Mouse (Mus musculus): ENCODE results near the gene Pltp. TPM values are rescaled to one million over a fixed set of nuclear protein-coding genes. Genes with fewer than 3 reads are reported as not detected.

The Pltp gene
- total and polyA plus RNA-seq, 3 experiments = 5.2 to 17.1 TPM; not detected in 1

- no peaks in the 10 kb centered on the region for H3K9me3 ChIP-seq (replicated peaks; ENCODE audit: insufficient read depth, low read length)
- H3K79me2 ChIP-seq (ENCODE audit: control insufficient read depth, insufficient read depth, low read length, poor library complexity) = peaks cover 25% of the 10 kb centered on the region
- peak overlapping the region; percentile 77 to 87 for H3K4me3 ChIP-seq (ENCODE audit: control insufficient read depth in 1 of 2, insufficient read depth in 1 of 2, low read depth in 2 of 2, low read length in 2 of 2)
- DNase-seq (ENCODE audit: low read depth, low spot score) = peak; percentile 97
- H3K27me3 ChIP-seq (ENCODE audit: control insufficient read depth in 1 of 2, insufficient read depth in 2 of 2, low read length in 2 of 2) = no peaks in the 10 kb centered on the region
- peaks cover 0 to 20% of the 10 kb centered on the region in 2 experiments; a peak in 3 of 4 replicates for H3K4me1 ChIP-seq (ENCODE audit: control insufficient read depth in 1 of 2, insufficient read depth in 2 of 2, low read length in 2 of 2)
- peak overlapping the region; percentile 95 for H3K27ac ChIP-seq (ENCODE audit: control insufficient read depth, low read depth, low read length)
- peak overlapping the region; percentile 99 for H3K9ac ChIP-seq (ENCODE audit: control insufficient read depth, low read depth, low read length, poor library complexity, severe bottlenecking)
- peaks cover 0 to 10% of the 10 kb centered on the region in 2 experiments; a peak in 2 of 4 replicates for H3K36me3 ChIP-seq (ENCODE audit: control insufficient read depth in 1 of 2, insufficient read depth in 2 of 2, low read length in 2 of 2)
- no peak for TF ChIP-seq BHLHE40 (IDR thresholded peaks at IDR 0.05; ENCODE audit: borderline replicate concordance, low read depth, low read length)
- TF ChIP-seq UBTF (IDR thresholded peaks at IDR 0.05; ENCODE audit: borderline replicate concordance, insufficient read depth, low read depth, low read length) = no peak
- TF ChIP-seq POLR2AphosphoS5 (IDR thresholded peaks at IDR 0.05; ENCODE audit: borderline replicate concordance, low read depth, low read length) = no peak
- peak; percentile 75 for TF ChIP-seq HCFC1 (IDR thresholded peaks at IDR 0.05; ENCODE audit: low read depth, low read length)
- TF ChIP-seq CHD2 (IDR thresholded peaks at IDR 0.05; ENCODE audit: low read length) = no peak
- no peak for TF ChIP-seq USF2 (IDR thresholded peaks at IDR 0.05; ENCODE audit: borderline replicate concordance in 1 of 2, insufficient read depth in 1 of 2, low read depth in 1 of 2, low read length in 2 of 2)
- TF ChIP-seq MAZ (IDR thresholded peaks at IDR 0.05; ENCODE audit: low read depth, low read length) = peak; percentile 98
- TF ChIP-seq TAL1 (IDR thresholded peaks at IDR 0.05; ENCODE audit: low read length) = no peak
- no peak for TF ChIP-seq MAX (IDR thresholded peaks at IDR 0.05; ENCODE audit: low read length)
- TF ChIP-seq GATA1 (IDR thresholded peaks at IDR 0.05; ENCODE audit: low read depth, low read length) = no peak
- no peak for TF ChIP-seq ZC3H11A (IDR thresholded peaks at IDR 0.05; ENCODE audit: low read depth, low read length)
- TF ChIP-seq KAT2A (conservative IDR thresholded peaks at IDR 0.05; ENCODE audit: low read depth, low read length) = no peak
- TF ChIP-seq CHD1 (IDR thresholded peaks at IDR 0.05; ENCODE audit: low read depth, low read length) = no peak
- no peak for TF ChIP-seq E2F4 (IDR thresholded peaks at IDR 0.05; ENCODE audit: borderline replicate concordance, low read depth, low read length)
- no peak for TF ChIP-seq ZNF384 (IDR thresholded peaks at IDR 0.05; ENCODE audit: low read depth, low read length)
- TF ChIP-seq USF1 (IDR thresholded peaks at IDR 0.05; ENCODE audit: low read depth, low read length) = no peak
- TF ChIP-seq TBP (IDR thresholded peaks at IDR 0.05; ENCODE audit: low read depth, low read length) = peak; percentile 91
- TF ChIP-seq NRF1 (IDR thresholded peaks at IDR 0.05; ENCODE audit: insufficient read depth, low read depth, low read length, poor library complexity, severe bottlenecking) = peak; percentile 91
- peak; percentile 91 for TF ChIP-seq NELFE (IDR thresholded peaks at IDR 0.05; ENCODE audit: low read depth, low read length)
- peak; percentile 77 to 91 for TF ChIP-seq POLR2A (IDR thresholded peaks at IDR 0.05; ENCODE audit: control insufficient read depth in 1 of 2, insufficient read depth in 1 of 2, low read depth in 1 of 2, low read length in 2 of 2, poor library complexity in 1 of 2)
- TF ChIP-seq ZMIZ1 (IDR thresholded peaks at IDR 0.05; ENCODE audit: low read depth, low read length) = peak; percentile 73; the same call in 1 of the 2 replicates
- TF ChIP-seq MYC (IDR thresholded peaks at IDR 0.05; ENCODE audit: low read depth, low read length) = no peak
- peak; percentile 86 for TF ChIP-seq SIN3A (IDR thresholded peaks at IDR 0.05; ENCODE audit: low read length)
- TF ChIP-seq ZKSCAN1 (IDR thresholded peaks at IDR 0.05; ENCODE audit: low read depth, low read length) = no peak
- TF ChIP-seq POLR2AphosphoS2 (IDR thresholded peaks at IDR 0.05; ENCODE audit: low read length) = peak; percentile 67; the same call in 1 of the 2 replicates
- TF ChIP-seq MXI1 (IDR thresholded peaks at IDR 0.05; ENCODE audit: low read depth, low read length) = peak; percentile 8
- no peak for TF ChIP-seq JUND (IDR thresholded peaks at IDR 0.05; ENCODE audit: low read depth, low read length)
- TF ChIP-seq ETS1 (IDR thresholded peaks at IDR 0.05; ENCODE audit: low read depth, low read length) = no peak
- no peak for TF ChIP-seq EP300 (IDR thresholded peaks at IDR 0.05; ENCODE audit: low read depth in 1 of 2, low read length in 2 of 2)
- no peak for TF ChIP-seq MYB (IDR thresholded peaks at IDR 0.05; ENCODE audit: low read depth, low read length)
- TF ChIP-seq TCF12 (IDR thresholded peaks at IDR 0.05; ENCODE audit: low read depth, low read length) = peak; percentile 28; the same call in 1 of the 2 replicates
- TF ChIP-seq RAD21 (IDR thresholded peaks at IDR 0.05; ENCODE audit: low read depth, low read length) = no peak
- no peak for TF ChIP-seq MAFK (IDR thresholded peaks at IDR 0.05; ENCODE audit: borderline replicate concordance, low read depth, low read length)
- no peak for TF ChIP-seq SMC3 (IDR thresholded peaks at IDR 0.05; ENCODE audit: low read depth, low read length)
- peak; percentile 88 for TF ChIP-seq ELF1 (IDR thresholded peaks at IDR 0.05; ENCODE audit: low read depth, low read length)
- TF ChIP-seq MEF2A (IDR thresholded peaks at IDR 0.05; ENCODE audit: extremely low read depth, insufficient replicate concordance, low read depth, low read length, poor library complexity, severe bottlenecking) = no peak
These were observed 22.2 kb upstream of the Pltp start for GRCm38 (mm10) chr2:164879568-164880277.
